Mouse (Mus musculus): Measurements from ENCODE around the gene Fam189b.

The Fam189b gene

DNA sequence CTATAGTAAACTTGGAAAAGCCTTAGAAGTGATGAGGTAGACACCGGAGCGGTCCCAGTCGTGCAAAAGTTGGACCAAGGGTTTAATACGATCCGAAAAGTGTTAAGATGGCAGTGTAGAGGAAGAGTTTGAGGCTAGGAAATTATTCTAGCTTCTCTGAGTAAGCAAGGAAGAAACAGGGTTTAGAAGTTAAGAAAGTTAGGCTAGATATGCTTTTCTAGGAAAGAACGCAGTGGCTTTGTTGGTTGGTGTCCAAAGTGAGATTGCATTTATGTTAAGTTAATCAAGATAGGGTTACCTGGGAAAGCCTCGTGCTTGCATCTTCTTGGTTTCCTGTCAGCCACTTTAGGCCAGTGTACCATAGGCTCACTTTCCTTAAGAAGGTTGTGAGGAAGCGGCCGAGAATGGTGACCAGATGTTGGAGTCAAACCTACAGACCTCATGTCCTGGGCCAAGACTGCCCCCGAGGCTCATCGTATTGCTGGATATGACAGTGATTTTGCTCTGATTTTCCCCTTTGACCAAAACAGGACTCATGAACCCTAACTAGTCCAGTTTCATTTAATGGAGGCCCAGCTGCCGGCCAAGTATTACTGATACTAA lies 17.6 kb upstream of the Fam189b start:
- DNase-seq (ENCODE audit: low read depth, low spot score): peak; percentile 39

DNA sequence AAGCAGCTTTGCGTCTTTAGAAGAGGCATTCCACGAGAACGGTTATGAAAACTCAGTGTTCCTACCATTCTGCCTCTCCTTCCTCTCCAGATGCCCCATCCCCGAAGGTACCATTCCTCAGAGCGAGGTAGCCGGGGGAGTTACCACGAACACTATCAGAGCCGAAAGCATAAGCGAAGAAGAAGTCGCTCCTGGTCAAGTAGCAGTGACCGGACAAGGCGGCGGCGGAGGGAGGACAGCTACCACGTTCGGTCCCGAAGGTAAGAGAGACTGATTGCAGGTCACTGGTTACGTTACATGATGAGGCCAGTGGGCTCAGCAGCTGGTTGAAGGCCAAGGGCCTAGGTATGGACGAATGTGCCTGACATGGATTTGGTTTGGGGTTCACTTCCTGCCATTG lies 16.0 kb upstream of the Fam189b start:
- no peak for DNase-seq (ENCODE audit: low read depth, low spot score)

DNA sequence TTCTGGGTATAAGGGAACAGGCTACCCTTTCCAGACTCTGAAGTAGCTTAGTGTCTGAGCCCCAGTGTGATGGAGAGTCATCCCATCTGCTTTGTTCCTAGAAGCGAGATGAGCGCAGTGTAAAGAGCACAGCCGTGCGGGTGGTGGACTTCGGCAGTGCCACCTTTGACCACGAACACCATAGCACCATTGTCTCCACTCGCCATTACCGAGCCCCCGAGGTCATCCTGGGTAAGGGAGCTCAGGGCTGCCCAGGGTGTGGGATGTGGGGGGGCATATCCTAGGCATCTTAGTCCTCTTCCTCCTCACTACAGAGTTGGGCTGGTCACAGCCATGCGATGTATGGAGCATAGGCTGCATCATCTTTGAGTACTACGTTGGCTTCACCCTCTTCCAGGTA lies 8.1 kb upstream of the Fam189b start:
- DNase-seq (ENCODE audit: low read depth, low spot score): no peak

DNA sequence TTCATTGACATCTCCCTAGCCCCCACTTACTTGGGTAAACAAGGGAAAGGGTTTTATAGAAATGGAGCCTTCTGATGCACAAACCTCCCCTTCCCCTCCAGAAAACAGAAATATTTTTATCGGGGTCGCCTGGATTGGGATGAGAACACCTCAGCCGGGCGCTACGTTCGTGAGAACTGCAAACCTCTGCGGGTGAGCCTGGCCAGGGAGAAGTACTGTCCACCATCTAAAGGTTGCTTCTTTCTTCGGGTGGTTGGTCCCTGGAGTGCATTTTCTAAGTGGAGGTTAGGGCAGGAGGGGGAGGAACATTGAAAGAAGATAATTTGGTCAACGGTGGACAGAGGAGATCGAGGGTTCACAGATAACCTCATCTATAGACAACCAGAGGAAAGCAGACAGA lies 7.4 kb upstream of the Fam189b start:
- DNase-seq (ENCODE audit: low read depth, low spot score): no peak

DNA sequence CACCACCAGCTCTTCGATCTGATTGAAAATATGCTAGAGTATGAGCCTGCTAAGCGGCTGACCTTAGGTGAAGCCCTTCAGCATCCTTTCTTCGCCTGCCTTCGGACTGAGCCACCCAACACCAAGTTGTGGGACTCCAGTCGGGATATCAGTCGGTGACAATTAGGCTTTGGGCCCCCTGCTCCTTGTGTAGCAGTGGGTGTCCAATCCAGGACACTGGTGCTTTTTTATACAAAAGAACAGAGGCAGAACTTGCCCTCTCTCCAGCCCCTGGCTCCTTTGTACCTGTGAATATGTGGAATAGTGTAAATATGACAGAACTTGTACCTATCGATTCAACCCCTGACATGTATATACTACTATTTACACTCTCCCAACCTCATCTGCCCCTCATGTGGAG lies 6.5 kb upstream of the Fam189b start:
- DNase-seq (ENCODE audit: low read depth, low spot score): no peak

DNA sequence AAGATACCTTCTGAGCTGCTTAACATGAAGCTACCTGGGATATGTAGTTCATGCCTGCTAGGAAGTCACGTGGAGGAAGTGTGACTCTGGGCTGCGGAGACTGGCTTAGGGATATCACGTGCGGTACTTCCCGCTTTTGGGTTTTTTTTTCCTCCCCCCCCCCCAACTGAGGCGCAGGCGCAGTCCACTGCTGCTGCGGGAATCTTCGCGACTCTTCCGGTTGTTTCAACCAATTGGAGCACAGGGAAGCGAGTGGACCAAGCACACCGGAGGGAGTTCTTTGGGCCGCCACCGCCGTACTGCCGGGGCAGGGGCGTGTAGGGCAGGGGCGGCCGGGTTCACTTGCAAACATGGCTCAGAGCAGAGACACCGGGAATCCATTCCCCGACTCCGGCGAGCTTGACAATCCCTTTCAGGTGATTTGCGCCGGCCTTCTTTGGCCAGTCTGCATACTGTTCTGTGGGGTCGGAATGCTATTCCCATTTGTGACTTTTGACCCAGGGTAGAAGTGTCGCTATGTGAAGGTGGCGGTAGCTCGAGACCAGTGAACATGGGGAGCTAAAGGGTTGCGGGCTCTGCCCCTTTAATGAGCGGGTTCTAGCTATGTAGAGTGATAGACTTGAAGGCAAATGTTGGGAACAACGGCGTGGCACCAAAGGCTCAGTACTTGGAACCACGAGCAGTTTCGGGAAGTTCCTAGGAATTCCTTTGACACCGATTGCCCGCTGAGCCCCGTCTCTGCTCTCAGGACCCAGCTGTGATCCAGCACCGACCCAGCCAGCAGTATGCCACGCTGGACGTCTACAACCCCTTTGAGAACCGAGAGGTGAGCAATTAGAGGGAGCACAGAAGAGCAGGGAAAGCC lies 5.5 kb upstream of the Fam189b start, which contains the start of gene Scamp3:
Gene Scamp3, plus strand, starts transcription at position 232 of the 865 bp plus-strand sequence.
- DNase-seq (ENCODE audit: low read depth, low spot score): peak; percentile 98

DNA sequence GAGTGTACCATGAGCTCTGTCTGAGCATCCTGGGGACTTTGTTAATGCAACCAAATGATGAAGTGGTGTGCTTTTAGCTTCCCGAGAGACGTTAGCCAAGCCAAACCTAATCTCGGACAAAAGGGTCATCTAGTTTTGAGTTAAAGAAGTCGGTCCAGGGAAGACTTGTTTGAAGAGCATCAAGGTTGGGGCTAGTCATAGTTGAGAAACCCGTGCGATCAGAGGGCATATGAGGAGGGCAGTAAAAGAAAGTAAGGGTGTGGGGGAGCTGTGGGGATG lies 4.9 kb upstream of the Fam189b start:
- no peak for DNase-seq (ENCODE audit: low read depth, low spot score)

DNA sequence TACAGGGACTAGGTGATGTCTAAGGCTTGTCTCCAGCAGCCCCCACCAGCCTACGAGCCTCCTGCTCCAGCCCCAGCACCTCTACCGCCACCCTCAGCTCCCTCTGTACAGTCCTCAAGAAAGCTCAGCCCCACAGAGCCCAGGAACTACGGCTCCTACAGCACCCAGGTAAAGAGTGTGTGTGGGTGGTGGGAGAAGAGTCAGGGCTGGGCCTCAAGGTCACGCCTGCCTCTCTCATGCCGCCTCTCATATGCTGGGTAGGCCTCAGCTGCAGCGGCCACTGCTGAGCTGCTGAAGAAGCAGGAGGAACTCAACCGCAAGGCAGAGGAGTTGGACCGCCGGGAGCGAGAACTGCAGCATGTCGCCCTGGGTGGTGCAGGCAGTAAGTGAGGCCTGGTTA lies 3.9 kb upstream of the Fam189b start:
- peak; percentile 57 for DNase-seq (ENCODE audit: low read depth, low spot score)

DNA sequence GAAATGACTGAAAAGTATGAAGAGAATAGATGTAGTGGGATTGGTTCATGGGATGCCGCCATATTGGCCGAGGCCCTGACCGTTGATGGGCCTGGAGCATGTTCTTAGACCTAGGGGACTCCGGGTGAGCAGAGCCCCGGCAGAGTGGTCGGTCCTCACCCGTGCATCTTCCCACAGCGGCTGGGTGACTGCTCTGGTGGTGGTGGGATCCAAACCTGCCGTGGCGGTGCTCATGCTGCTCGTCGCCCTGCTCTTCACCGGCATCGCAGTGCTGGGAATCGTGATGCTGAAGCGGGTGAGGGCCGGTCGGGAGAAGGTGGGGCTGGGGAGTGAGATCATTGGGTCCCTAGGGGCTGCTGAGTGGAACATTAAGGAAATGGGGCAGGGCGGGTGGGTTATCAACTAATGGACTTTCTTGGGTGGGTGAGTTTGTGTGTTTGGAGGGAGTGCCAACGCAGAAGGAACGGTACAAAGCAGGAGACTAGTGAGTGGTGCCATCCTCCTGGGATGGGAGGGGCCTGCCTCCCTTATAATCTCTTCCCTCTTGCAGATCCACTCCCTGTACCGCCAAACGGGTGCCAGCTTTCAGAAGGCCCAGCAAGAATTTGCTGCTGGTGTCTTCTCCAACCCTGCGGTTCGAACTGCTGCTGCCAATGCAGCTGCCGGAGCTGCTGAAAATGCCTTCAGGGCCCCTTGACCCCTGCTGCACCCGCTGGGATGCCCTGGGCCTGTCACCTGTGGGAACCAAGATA lies 1.0 kb upstream of the Fam189b start:
- DNase-seq (ENCODE audit: low read depth, low spot score): no peak

DNA sequence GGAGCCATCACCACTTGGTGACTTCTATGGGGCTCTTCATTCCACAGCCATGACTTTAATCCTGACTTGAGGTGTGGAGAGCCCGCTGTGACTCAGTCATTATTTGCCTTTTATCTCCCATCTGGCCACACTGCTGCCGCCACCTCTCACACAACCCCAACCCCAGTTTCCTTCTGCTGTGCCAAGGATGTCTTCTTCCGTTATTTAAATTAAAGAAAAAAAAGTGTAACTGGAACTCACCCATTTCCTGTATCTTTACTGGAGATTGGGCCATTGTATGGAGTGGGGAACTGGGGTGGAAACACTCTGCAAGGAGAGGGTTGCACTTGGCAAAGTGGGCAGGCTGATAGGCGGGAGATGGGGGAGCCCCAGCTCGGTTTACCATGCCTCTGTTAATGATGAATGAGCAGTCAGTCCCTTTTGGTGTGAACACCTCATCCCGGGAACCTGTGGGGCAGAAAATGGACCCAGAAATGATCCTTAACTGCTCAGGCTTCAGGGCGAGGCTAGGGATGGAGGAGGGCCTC lies 349 bp upstream of the Fam189b start:
- DNase-seq (ENCODE audit: low read depth, low spot score): peak; percentile 64

DNA sequence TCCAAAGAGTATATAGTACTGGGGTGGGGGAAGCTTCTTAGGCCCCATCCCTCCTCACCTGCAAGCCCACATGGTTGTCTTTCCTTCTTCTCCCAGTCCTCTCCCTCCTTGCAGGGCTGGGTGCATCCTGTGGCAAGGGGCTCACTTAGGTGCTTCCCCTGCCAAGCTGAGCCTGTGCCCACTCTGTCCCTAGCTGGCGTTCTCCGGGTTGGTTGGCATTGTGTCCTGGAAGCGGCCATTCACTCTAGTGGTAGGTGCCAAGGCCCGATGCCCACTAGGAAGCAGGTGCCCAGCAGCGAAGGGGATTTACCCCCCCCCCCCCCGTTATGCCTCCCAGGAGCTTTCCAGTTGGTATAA lies 994 bp downstream of the Fam189b start:
- DNase-seq (ENCODE audit: low read depth, low spot score): no peak

DNA sequence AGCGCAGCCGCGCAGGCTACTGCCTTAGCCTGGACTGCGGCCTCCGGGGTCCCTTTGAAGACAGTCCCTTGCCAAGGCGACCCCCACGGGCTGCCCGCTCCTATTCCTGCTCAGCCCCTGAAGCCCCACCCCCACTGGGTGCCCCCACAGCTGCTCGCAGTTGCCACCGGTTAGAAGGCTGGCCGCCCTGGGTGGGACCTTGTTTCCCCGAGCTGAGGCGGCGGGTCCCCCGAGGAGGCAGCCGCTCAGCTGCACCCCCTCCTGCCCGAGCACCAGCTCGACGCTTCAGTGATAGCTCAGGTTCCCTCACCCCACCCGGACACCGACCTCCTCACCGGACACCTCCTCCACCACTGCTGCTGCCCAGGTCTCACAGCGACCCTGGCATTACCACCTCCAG lies 4.3 kb downstream of the Fam189b start:
- DNase-seq (ENCODE audit: low read depth, low spot score): peak; percentile 33

DNA sequence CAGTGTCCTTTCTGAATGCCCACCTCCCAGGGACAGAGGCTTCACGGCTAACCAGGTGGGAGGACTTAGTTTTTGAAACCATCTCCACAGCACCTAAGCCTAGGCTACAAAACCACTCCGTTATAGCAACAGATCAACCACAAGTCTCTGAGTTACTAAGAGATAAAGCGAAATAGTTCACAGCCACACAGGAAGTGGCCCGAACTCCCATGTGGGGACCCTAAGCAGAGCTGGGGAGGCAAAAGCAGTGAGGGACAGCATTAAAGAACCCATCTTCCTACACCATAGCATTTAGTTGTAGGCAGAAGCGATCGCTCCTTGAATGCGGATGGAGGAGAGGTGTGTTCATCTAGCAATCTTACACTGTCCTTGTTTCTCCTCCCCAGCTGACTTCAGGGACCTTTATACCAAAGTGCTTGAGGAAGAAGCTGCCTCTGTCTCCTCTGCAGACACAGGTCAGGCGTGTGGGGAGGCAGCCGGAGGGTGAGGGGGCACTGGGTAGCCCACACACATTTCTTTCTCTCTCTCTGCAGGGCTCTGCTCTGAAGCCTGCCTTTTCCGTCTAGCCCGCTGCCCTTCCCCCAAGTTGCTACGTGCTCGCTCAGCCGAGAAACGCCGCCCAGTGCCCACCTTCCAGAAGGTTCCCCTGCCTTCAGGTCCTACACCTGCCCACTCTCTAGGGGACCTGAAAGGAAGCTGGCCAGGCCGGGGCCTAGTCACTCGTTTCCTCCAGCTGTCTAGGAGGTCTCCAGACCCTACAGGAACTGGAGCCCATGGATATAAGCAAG lies 4.9 kb downstream of the Fam189b start:
- DNase-seq (ENCODE audit: low read depth, low spot score): peak; percentile 76

DNA sequence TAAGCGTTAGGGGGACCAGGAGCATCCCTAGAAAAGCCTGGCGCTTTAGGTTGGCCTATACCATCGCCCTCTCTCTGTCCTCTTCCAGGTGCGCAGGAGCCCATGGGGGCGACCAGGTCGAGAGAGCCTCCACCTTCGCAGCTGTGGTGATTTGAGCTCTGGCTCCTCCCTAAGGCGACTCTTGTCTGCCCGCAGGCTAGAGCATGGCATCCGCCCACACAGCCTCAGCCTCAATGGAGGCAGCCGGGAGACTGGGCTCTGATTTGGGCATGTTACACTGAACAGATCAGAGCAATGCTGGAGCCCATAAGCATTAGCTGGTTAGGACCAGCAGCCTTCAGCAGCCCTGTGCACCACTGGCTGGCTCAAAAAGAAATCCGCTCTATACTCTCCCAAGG lies 5.5 kb downstream of the Fam189b start:
- peak; percentile 73 for DNase-seq (ENCODE audit: low read depth, low spot score)

DNA sequence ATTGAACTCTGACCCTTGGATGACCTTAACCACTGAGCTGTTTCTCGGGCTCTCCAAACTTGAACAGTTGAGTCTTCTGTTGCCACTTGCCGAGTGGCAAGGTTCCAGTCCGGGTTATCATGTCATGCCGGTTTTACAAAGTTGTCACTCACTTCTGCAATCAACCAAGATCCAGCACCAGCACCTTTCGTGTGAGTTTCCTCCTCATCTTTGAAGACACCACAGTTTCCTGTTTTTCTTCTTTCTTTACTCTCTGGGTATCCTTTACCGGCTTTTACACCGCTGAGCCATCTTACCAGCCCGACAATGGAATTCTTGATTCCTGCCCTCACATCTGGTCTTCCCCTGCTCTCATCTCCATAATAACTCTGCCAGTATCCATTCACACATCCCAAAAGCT lies 7.5 kb downstream of the Fam189b start:
- DNase-seq (ENCODE audit: low read depth, low spot score): peak; percentile 81

DNA sequence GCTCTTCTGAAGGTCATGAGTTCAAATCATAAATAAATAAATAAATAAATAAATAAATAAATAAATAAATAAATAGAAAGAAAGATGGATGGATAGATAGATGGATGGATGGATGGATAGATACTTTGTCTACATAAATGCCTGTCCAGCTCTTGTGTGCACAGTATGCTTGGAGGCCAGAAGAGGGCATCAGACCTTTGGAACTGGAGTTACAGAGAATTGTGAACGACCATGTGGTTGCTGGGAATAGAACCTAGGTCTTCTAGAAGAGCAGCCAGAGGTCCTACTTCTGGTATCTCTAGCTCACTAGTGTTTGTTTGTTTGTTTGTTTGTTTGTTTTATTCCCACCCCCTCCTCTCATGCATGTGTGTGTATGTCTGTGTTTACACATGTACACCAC lies 10.4 kb downstream of the Fam189b start:
- DNase-seq (ENCODE audit: low read depth, low spot score): no peak

DNA sequence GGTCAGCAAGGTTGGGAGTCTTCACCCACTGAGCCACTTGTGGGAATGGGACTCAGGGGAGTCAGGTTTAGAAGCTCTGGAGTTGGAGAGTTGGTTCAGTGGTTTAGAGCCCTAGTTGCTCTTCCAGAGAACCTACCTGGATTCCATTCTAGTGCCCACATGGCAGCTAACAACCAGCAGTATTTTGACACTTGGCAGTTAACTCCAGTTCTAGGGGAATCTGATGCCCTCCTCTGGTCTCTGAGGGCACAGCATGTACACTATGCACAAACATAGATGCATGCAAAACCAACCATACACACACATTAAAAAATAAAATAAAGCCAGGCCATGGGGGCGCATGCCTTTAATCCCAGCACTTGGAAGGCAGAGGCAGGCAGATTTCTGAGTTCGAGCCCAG lies 10.9 kb downstream of the Fam189b start:
- DNase-seq (ENCODE audit: low read depth, low spot score): peak; percentile 72

DNA sequence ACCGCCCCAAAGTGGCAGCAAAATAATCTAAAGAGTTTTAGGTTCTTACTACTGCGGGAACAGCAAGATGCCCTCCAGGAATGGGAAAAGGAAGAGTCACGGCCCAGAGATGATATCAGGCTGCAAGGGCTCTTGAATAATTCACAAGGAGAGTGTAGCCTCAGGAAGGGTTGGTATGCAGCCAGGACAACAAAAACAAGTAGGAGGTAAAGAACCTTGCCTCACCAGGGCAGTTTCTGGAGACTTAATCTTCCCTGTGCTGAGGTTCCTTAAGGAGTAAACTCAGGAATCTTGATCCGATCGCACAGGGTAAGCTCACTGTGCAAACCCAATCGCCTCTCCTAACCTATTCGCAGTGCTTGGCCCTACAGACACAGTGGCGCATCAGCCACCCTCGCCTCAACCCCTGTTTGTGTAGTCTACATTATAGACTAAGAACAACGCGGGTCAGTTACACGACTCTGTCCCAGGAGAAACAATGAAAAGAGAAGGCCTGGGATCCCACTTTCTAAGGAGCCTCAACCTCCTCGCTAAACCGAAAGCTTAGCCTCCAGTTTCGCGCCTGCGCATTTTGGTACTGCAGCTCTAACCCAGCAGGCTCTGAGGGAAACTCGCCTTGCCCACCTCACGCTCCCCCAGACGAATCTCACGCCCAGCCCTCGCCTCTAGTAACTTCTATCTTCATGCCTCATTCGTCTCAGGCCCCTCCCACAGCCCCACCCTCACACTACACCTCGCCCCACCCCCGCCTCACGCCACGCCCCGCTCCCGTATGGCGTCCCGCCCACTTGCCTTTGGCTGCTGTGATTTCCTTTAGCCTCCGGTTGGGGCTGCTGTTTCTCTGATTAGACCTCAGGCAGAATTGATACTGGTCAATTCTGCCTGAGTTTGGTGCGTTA lies 13.3 kb downstream of the Fam189b start:
- DNase-seq (ENCODE audit: low read depth, low spot score): peak; percentile 93

DNA sequence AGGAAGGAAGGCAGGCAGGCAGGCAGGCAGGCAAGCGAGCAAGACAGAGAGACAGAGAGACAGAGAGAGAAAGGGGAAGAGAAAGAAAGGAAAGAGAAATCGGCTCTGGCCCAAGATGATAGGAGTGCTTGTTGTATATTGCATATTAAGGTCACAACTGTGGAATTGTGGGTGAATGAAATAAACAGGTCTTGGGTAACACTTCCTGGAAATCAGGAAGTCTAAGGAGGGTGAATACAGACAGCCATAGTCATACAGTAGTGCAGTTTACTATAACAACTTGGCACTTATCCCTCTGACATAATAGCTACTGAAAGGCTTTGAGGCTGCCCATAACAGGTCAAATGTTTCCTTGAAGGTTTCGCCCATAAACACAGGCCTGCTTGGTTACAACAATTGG lies 16.9 kb downstream of the Fam189b start:
- DNase-seq (ENCODE audit: low read depth, low spot score): no peak

DNA sequence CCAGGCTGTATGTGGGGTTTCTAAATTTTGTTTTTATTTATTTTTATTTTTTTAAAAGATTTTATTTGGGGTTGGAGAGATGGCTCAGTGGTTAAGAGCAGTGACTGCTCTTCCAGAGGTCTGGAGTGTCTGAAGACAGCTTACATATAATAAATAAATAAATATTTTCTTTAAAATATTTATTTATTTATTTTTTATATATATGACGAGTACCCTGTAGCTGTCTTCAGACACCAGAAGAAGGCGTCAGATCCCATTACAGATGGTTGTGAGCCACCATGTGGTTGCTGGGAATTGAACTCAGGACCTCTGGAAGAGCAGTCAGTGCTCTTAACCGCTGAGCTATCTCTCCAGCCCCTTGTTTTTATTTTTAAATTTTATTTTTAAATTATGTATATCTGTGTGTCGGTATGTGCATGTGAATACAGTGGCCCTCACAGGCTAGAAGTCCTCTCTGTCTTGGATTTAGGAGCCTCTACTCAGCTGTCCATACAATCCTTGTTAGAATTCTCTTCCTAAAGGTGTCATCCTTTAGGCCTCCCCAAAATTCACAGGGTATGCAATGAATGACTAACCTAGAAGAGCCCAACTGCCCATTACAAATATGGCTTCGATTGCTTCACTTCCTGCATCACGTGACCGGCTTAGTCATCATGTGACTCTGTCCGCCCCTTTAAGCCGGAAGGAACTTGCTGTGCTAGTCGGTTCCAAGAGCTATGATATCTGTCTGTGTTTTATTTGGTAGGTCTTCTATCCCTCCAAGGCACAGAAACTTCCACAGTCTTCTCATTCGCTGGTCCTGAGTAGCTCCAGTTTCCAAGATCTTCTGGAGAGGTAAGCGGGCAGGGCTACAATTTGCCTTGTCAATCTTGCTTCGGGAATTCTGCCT lies 19.6 kb downstream of the Fam189b start, which contains the start of gene Gba:
Gene Gba, plus strand, starts transcription at position 676 of the 889 bp plus-strand sequence.
- DNase-seq (ENCODE audit: low read depth, low spot score): peak; percentile 90

Data from CD4-positive helper T cell, adult 2 months (primary cell).